Mouse (Mus musculus): ENCODE results near the gene Wnk4. TPM values are rescaled to one million over a fixed set of nuclear protein-coding genes. Genes with fewer than 3 reads are reported as not detected.

Wnk4 gene
- polyA plus RNA-seq, 1 experiment from 2014 or later: 3.7 TPM

GRCm38 (mm10) chr11:101246702-101247012 lies 13.7 kb upstream of the Wnk4 start:
- no peak; the same call in 1 of the 2 replicates for ATAC-seq (ENCODE audit: borderline replicate concordance, extremely low read depth, low FRiP score, low TSS enrichment)
- H3K27me3 ChIP-seq: peaks cover 16% of the 10 kb centered on the region; the same call in 1 of the 2 replicates
- 9% methylated on average over 7 of the region's 7 CpGs for WGBS

GRCm38 (mm10) chr11:101247521-101248030 lies 12.8 kb upstream of the Wnk4 start:
- Histone ChIP-seq H3K9ac (peak overlapping the region; percentile 89; the same call in 1 of the 2 replicates), H3K4me2 (peak overlapping the region; percentile 94), H3K4me1 (peaks cover 21% of the 10 kb centered on the region), H3K36me3 (no peaks in the 10 kb centered on the region), H3K4me3 (peak overlapping the region; percentile 76), H3K9me3 (no peaks in the 10 kb centered on the region), H3K27ac (peak overlapping the region; percentile 92), H3K27me3 (peaks cover 16% of the 10 kb centered on the region; the same call in 1 of the 2 replicates)
- WGBS: 81% methylated on average over 6 of the region's 6 CpGs
- ATAC-seq (ENCODE audit: borderline replicate concordance, extremely low read depth, low FRiP score, low TSS enrichment): no peak

More at GRCm38 (mm10) chr11:101246702-101247012, 13.7 kb upstream of the Wnk4 start:
- Histone ChIP-seq H3K4me2 (peak overlapping the region; percentile 94), H3K27ac (peak overlapping the region; percentile 92), H3K36me3 (no peaks in the 10 kb centered on the region), H3K9ac (peak overlapping the region; percentile 89), H3K4me1 (peaks cover 17% of the 10 kb centered on the region), H3K4me3 (peak overlapping the region; percentile 76), H3K9me3 (no peaks in the 10 kb centered on the region)

GRCm38 (mm10) chr11:101248258-101248994 lies 11.9 kb upstream of the Wnk4 start:
- Histone ChIP-seq H3K9me3 (no peaks in the 10 kb centered on the region), H3K4me3 (peak overlapping the region; percentile 76), H3K27ac (peak overlapping the region; percentile 92), H3K27me3 (peaks cover 16% of the 10 kb centered on the region; the same call in 1 of the 2 replicates), H3K36me3 (no peaks in the 10 kb centered on the region), H3K9ac (no peak overlapping the region), H3K4me1 (peaks cover 27% of the 10 kb centered on the region), H3K4me2 (peak overlapping the region; percentile 94)
- 29% methylated on average over 14 of the region's 14 CpGs for WGBS
- 0 out of 2 replicates have a peak, but pooled peaks have one; percentile 17 for ATAC-seq (ENCODE audit: borderline replicate concordance, extremely low read depth, low FRiP score, low TSS enrichment)

- H3K9ac ChIP-seq: no peak overlapping the region; the same call in 1 of the 2 replicates
- peaks cover 9% of the 10 kb centered on the region; the same call in 1 of the 2 replicates for H3K27me3 ChIP-seq
- no peak overlapping the region for H3K4me2 ChIP-seq
- no peaks in the 10 kb centered on the region for H3K9me3 ChIP-seq
- no peak for ATAC-seq (ENCODE audit: borderline replicate concordance, extremely low read depth, low FRiP score, low TSS enrichment)
- 77% methylated on average over 2 of the region's 2 CpGs for WGBS
- H3K36me3 ChIP-seq: no peaks in the 10 kb centered on the region
- no peak overlapping the region for H3K27ac ChIP-seq
- no peak overlapping the region for H3K4me3 ChIP-seq
- peaks cover 26% of the 10 kb centered on the region for H3K4me1 ChIP-seq
Measured at GRCm38 (mm10) chr11:101251031-101251430, 9.3 kb upstream of the Wnk4 start.

- no peak for ATAC-seq (ENCODE audit: borderline replicate concordance, extremely low read depth, low FRiP score, low TSS enrichment)
- Histone ChIP-seq H3K9ac (peak overlapping the region; percentile 97), H3K4me1 (peaks cover 22% of the 10 kb centered on the region), H3K9me3 (no peaks in the 10 kb centered on the region), H3K27ac (peak overlapping the region; percentile 93), H3K4me3 (peak overlapping the region; percentile 97), H3K27me3 (no peaks in the 10 kb centered on the region; the same call in 1 of the 2 replicates), H3K4me2 (peak overlapping the region; percentile 95), H3K36me3 (0 out of 2 replicates have a peak, but pooled peaks cover 7% of the 10 kb centered on the region)
- WGBS: 3% methylated on average over 7 of the region's 7 CpGs
Measured at GRCm38 (mm10) chr11:101252941-101253340, 7.4 kb upstream of the Wnk4 start.

GRCm38 (mm10) chr11:101253613-101254389 lies 6.6 kb upstream of the Wnk4 start, which contains the start of gene Vps25:
Gene Vps25 (plus strand): TSS chr11:101253707.
- peak; percentile 79 for ATAC-seq (ENCODE audit: borderline replicate concordance, extremely low read depth, low FRiP score, low TSS enrichment)
- Histone ChIP-seq H3K9me3 (no peaks in the 10 kb centered on the region), H3K27me3 (no peaks in the 10 kb centered on the region), H3K9ac (peak within 1 kb of the TSS; percentile 97), H3K4me1 (peaks cover 21% of the 10 kb centered on the region), H3K27ac (peak within 1 kb of the TSS; percentile 93), H3K36me3 (0 out of 2 replicates have a peak, but pooled peaks cover 9% of the 10 kb centered on the region), H3K4me2 (peak within 1 kb of the TSS; percentile 95), H3K4me3 (peak within 1 kb of the TSS; percentile 97)
- under 1% methylated on average over 40 of the region's 40 CpGs for WGBS

GRCm38 (mm10) chr11:101255826-101256775 lies 4.3 kb upstream of the Wnk4 start:
- Histone ChIP-seq H3K27ac (no peak overlapping the region), H3K36me3 (0 out of 2 replicates have a peak, but pooled peaks cover 9% of the 10 kb centered on the region), H3K9ac (no peak overlapping the region), H3K27me3 (no peaks in the 10 kb centered on the region), H3K4me1 (peaks cover 40% of the 10 kb centered on the region), H3K4me2 (no peak overlapping the region), H3K9me3 (no peaks in the 10 kb centered on the region), H3K4me3 (no peak overlapping the region)
- WGBS: 84% methylated on average over 13 of the region's 13 CpGs
- no peak for ATAC-seq (ENCODE audit: borderline replicate concordance, extremely low read depth, low FRiP score, low TSS enrichment)

- Histone ChIP-seq H3K27me3 (peaks cover 27% of the 10 kb centered on the region), H3K36me3 (0 out of 2 replicates have a peak, but pooled peaks cover 9% of the 10 kb centered on the region), H3K9me3 (no peaks in the 10 kb centered on the region), H3K4me2 (peak overlapping the region; percentile 90), H3K4me3 (peak overlapping the region; percentile 59; the same call in 1 of the 2 replicates), H3K27ac (peak overlapping the region; percentile 79), H3K9ac (no peak overlapping the region), H3K4me1 (peaks cover 41% of the 10 kb centered on the region)
- peak; percentile 51 for ATAC-seq (ENCODE audit: borderline replicate concordance, extremely low read depth, low FRiP score, low TSS enrichment)
- 17% methylated on average over 6 of the region's 6 CpGs for WGBS
Measured at GRCm38 (mm10) chr11:101259261-101259712, 1.1 kb upstream of the Wnk4 start.

- peak overlapping the region; percentile 90 for H3K4me2 ChIP-seq
- peaks cover 50% of the 10 kb centered on the region for H3K4me1 ChIP-seq
- peak overlapping the region; percentile 59 for H3K9ac ChIP-seq
- ATAC-seq (ENCODE audit: borderline replicate concordance, extremely low read depth, low FRiP score, low TSS enrichment): no peak
- H3K27ac ChIP-seq: peak overlapping the region; percentile 79
- WGBS: under 1% methylated on average over 30 of the region's 30 CpGs
- peaks cover 37% of the 10 kb centered on the region for H3K27me3 ChIP-seq
- H3K36me3 ChIP-seq: 0 out of 2 replicates have a peak, but pooled peaks cover 9% of the 10 kb centered on the region
- H3K4me3 ChIP-seq: peak overlapping the region; percentile 59
- H3K9me3 ChIP-seq: no peaks in the 10 kb centered on the region
Measured at GRCm38 (mm10) chr11:101260826-101261380, 536 bp downstream of the Wnk4 start.

- Histone ChIP-seq H3K4me3 (peak overlapping the region; percentile 16; the same call in 1 of the 2 replicates), H3K27ac (no peak overlapping the region), H3K36me3 (0 out of 2 replicates have a peak, but pooled peaks cover 5% of the 10 kb centered on the region), H3K27me3 (peaks cover 42% of the 10 kb centered on the region), H3K9me3 (no peaks in the 10 kb centered on the region), H3K9ac (no peak overlapping the region), H3K4me1 (peaks cover 50% of the 10 kb centered on the region), H3K4me2 (peak overlapping the region; percentile 40)
- WGBS: 7% methylated on average over 24 of the region's 24 CpGs
- ATAC-seq (ENCODE audit: borderline replicate concordance, extremely low read depth, low FRiP score, low TSS enrichment): no peak
Measured at GRCm38 (mm10) chr11:101262272-101262967, 2.1 kb downstream of the Wnk4 start.

All from lung, embryonic 15.5 days (tissue).